Mouse (Mus musculus): Measurements from ENCODE around the gene Fmnl2. TPM values are rescaled to one million over a fixed set of nuclear protein-coding genes. Genes with fewer than 3 reads are reported as not detected.

Gene Fmnl2
- polyA plus RNA-seq, 1 experiment, result not detected

GRCm38 (mm10) chr2:53050376-53050775, 192.7 kb downstream of the Fmnl2 start:
- TF ChIP-seq GATA1 (IDR thresholded peaks at IDR 0.05; ENCODE audit: low read length), result no peak

DNA sequence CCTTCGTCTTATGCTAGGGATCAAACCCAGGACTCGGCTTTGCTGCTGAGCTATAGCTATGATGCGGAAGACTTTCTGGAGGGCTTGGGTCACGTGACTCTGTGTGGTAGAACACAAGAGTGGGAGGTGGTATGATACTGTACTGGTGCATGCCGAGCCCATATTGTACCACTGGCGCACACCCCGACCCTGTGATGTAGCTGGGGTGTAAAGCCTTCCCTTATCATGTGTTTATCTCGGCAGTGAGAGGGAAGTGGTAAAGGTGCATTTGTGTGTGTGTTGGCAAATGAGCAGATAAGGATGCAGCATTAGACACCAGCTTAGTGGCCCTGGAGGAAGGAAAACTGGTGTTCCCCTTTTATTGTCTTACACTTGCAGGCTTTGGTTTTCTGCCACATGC, 193.8 kb downstream of the Fmnl2 start:
- no peak for TF ChIP-seq GATA1 (IDR thresholded peaks at IDR 0.05; ENCODE audit: low read length)

- TF ChIP-seq GATA1 (IDR thresholded peaks at IDR 0.05; ENCODE audit: low read length), result no peak
Observed at GRCm38 (mm10) chr2:53053714-53054113, 196.1 kb downstream of the Fmnl2 start.

GRCm38 (mm10) chr2:53056556-53056955, 198.9 kb downstream of the Fmnl2 start:
- no peak for TF ChIP-seq GATA1 (IDR thresholded peaks at IDR 0.05; ENCODE audit: low read length)

DNA sequence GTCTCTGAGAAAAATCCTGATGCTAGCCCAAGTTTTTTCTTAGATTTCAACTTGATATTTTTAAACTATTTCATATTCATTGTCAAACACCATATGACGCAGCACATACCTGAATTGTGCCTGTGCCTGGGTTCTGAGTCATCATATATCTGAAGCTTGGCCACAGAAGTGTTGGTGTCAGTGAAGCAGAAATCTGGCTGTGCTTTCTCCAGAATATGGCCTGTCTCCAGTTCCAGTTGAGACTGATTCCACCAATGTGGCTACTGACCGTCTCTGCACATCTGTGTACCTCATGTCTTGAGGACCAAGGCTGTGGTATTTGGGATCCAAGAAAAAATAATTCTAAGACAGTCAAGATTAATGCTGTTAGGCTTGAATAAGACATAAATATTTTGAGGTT, 199.6 kb downstream of the Fmnl2 start:
- TF ChIP-seq GATA1 (IDR thresholded peaks at IDR 0.05; ENCODE audit: low read length), result no peak

GRCm38 (mm10) chr2:53061363-53062000, 203.8 kb downstream of the Fmnl2 start:
- TF ChIP-seq GATA1 (IDR thresholded peaks at IDR 0.05; ENCODE audit: low read length), result no peak

GRCm38 (mm10) chr2:53066973-53067372, 209.3 kb downstream of the Fmnl2 start:
- no peak for TF ChIP-seq GATA1 (IDR thresholded peaks at IDR 0.05; ENCODE audit: low read length)

GRCm38 (mm10) chr2:53070607-53071006, 212.9 kb downstream of the Fmnl2 start:
- no peak for TF ChIP-seq GATA1 (IDR thresholded peaks at IDR 0.05; ENCODE audit: low read length)

DNA sequence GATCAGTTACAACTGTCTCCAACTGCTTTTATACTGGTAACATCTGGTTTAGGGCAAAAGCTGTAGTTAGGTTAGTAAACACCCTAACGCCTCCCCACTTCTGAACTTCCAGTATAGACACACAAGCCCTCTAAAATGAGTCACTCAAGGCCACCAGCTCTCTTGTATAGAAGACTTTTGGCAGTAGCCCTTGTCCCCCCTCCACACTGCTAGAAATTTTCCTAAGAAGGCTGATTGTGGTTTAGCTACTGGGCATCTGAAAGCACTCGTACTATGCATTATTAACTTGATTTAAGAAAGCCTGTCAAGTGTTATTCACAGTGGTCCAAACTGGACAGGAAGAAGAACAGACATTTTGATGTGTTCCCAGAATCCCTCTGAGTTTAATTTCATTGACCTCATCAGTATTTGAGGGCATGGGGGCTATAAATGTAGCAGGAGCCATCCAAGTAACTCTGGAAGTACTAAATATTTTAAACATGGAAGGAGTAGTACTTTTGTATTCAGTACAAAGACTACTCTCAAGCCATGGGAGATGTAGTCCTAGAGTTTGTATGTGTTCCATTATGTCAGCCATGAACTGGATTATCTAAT, 222.1 kb downstream of the Fmnl2 start:
- no peak for TF ChIP-seq GATA1 (IDR thresholded peaks at IDR 0.05; ENCODE audit: low read length)

DNA sequence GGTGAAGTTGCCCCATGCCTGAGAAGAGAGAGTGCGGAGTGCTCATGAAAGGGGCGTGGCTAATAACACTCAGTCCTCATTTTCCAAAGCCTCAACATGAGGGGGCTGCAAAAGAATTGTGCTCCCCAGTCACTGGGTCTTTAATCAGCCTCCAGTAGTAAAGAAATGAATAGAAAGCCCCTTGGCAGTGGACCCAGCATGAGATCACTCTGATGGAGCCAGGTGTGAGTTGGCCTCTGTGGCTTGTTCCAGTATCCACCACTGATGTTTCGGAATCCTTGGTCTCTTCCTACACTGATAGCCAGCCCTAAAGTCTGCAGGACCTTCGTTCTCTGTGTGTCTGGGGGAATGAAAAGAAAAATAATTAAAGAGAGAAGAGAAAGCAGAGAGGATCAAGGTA, 224.4 kb downstream of the Fmnl2 start:
- no peak for TF ChIP-seq GATA1 (IDR thresholded peaks at IDR 0.05; ENCODE audit: low read length)

DNA sequence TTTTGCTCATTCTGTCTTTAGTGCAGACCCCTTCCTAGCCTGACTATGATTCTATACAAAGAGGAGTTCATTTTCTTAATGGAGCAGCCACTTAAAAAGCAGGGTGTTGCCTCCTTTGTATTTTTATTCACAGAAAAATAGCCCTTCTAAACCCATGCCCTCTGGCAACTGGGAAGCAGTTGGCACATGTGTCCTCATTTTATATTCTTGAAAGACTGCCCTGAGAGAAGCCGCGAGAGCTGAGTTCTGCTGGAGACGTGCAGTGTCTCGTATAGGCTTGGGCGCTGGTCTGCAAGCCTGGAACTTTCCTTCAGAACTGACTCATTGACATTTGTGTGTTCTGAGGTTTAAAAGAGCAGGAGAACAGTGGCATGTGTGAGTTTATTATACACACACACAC, 224.8 kb downstream of the Fmnl2 start:
- no peak for TF ChIP-seq GATA1 (IDR thresholded peaks at IDR 0.05; ENCODE audit: low read length)

DNA sequence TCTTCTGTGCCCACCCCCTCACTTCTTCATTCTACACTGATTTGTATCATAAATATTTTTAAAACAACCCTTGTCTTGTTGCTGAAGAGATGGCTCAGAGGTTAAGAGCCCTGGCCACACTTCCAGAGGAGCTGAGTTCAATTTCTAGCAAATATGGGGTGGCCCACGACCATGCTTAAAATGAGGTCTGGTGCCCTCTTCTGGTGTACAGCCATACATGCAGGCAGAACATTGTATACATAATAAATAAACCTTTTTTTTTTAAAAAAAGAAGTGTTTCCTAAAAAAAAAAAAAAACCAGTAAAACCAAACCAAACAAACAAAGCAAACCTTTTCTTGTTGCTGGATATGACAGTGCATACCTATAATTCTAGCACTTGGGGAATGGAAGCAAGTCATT, 225.6 kb downstream of the Fmnl2 start:
- TF ChIP-seq GATA1 (IDR thresholded peaks at IDR 0.05; ENCODE audit: low read length), result no peak

DNA sequence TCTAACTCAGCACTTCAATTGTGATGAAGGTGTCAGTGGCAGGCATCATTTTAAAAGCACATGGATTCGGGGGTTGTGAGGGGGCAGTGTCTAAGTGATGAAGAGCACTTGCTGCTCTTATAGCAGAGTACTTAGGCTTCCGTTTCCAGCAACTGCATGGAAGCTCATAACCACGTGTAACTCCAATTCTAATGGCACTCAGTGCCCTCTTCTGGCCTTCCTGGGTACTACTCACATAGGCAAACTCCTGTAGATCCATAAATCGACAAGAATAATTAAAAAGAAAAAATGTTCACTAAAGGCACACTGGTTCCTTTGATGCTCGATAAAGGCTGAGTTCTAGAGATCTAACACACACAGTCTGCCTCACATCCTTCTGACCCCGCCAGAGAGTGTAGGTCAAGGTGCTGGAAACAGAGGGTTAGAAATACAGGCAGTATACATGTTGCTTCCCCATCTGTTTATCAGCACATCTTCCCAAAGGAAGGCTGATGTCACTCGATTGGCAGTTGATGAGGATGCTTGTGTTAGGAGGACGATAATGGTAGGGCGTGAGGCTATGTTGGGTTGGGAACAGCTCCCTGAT, 228.1 kb downstream of the Fmnl2 start:
- TF ChIP-seq GATA1 (IDR thresholded peaks at IDR 0.05; ENCODE audit: low read length), result no peak

- no peak for TF ChIP-seq GATA1 (IDR thresholded peaks at IDR 0.05; ENCODE audit: low read length)
Observed at GRCm38 (mm10) chr2:53088744-53089143, 231.1 kb downstream of the Fmnl2 start.

- no peak for TF ChIP-seq GATA1 (IDR thresholded peaks at IDR 0.05; ENCODE audit: low read length)
Observed at GRCm38 (mm10) chr2:53095031-53095430, 237.4 kb downstream of the Fmnl2 start.

- TF ChIP-seq GATA1 (IDR thresholded peaks at IDR 0.05; ENCODE audit: low read length), result no peak
Observed at GRCm38 (mm10) chr2:53095489-53095888, 237.8 kb downstream of the Fmnl2 start.

GRCm38 (mm10) chr2:53100093-53100492, 242.4 kb downstream of the Fmnl2 start:
- TF ChIP-seq GATA1 (IDR thresholded peaks at IDR 0.05; ENCODE audit: low read length), result no peak
